Mouse (Mus musculus): ENCODE data around the gene Gramd4. TPM values are rescaled to one million over a fixed set of nuclear protein-coding genes. Genes with fewer than 3 reads are reported as not detected.
"Not testable (repeated sequence)": the region's sequence is repeated elsewhere in the genome, so short reads cannot be mapped to it uniquely, and the experiment has no call there.

Gramd4 gene
- polyA plus RNA-seq, 1 experiment, result 36.2 TPM

GRCm38 (mm10) chr15:86051878-86052478, 5.5 kb upstream of the Gramd4 start:
- no peaks in the 10 kb centered on the region for H3K27me3 ChIP-seq (ENCODE audit: control insufficient read depth, insufficient read depth, insufficient read length)
- TF ChIP-seq CTCF (IDR thresholded peaks at IDR 0.05; ENCODE audit: control insufficient read depth, insufficient read depth, insufficient read length), result no peak
- no peaks in the 10 kb centered on the region for H3K79me3 ChIP-seq (ENCODE audit: low read depth)
- no peaks in the 10 kb centered on the region for H3K36me3 ChIP-seq (ENCODE audit: control insufficient read depth, insufficient read depth)
- H3ac ChIP-seq (ENCODE audit: control insufficient read depth, insufficient read length, low read depth), result no peak overlapping the region
- no peaks in the 10 kb centered on the region for H3K79me2 ChIP-seq (ENCODE audit: control insufficient read depth, insufficient read depth)
- no peak overlapping the region for H3K4me3 ChIP-seq (ENCODE audit: insufficient read depth, poor library complexity, severe bottlenecking)

- Histone ChIP-seq H3K36me3 (ENCODE audit: control insufficient read depth, insufficient read depth) (no peaks in the 10 kb centered on the region), H3K27me3 (ENCODE audit: control insufficient read depth, insufficient read depth, insufficient read length) (no peaks in the 10 kb centered on the region), H3K4me3 (ENCODE audit: insufficient read depth, poor library complexity, severe bottlenecking) (no peak overlapping the region), H3K79me2 (ENCODE audit: control insufficient read depth, insufficient read depth) (peaks cover 9% of the 10 kb centered on the region), H3K79me3 (ENCODE audit: low read depth) (peaks cover 3% of the 10 kb centered on the region), H3ac (ENCODE audit: control insufficient read depth, insufficient read length, low read depth) (no peak overlapping the region)
- peak; percentile 27 for TF ChIP-seq MAX (IDR thresholded peaks at IDR 0.05)
- peak; percentile 5 for TF ChIP-seq MYOD1 (IDR thresholded peaks at IDR 0.05; ENCODE audit: control insufficient read depth, insufficient read length, low read depth)
- no peak for TF ChIP-seq CEBPB (IDR thresholded peaks at IDR 0.05; ENCODE audit: low read depth)
- peak; percentile 79 for TF ChIP-seq CTCF (IDR thresholded peaks at IDR 0.05; ENCODE audit: control insufficient read depth, insufficient read depth, insufficient read length)
These were observed 3.5 kb upstream of the Gramd4 start for GRCm38 (mm10) chr15:86053890-86054536.

GRCm38 (mm10) chr15:86054861-86055260, 2.6 kb upstream of the Gramd4 start:
- not testable (repeated sequence) for H3K27me3 ChIP-seq (ENCODE audit: control insufficient read depth, insufficient read depth, insufficient read length); H3ac ChIP-seq (ENCODE audit: control insufficient read depth, insufficient read length, low read depth)

DNA sequence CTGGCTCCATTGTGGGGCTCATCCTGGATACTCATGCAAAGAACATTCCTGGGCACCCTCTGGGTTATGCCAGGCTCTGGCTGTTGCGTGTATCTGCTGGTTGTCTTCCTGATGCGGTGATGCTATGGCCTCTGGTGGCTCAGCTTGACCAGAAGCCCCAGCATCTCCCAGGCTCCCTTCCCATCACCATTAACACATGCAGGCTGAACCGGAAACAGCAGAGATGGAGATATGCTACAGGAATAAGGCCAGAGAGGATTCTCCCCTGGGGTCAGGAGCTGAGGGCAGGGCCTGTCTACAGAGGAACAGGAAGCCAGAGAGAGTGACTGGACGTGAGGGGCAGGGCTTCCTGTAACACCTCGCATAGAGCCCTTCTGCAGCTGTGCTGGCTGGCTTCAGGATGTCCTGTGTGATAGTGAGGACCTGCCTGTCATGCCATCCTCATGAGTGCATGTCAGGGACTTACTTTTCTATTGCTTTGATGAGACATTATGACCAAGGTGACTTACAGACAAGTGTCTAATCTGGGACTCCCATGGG, 1.2 kb upstream of the Gramd4 start:
- Histone ChIP-seq H3K36me3 (ENCODE audit: control insufficient read depth, insufficient read depth) (peaks cover 1% of the 10 kb centered on the region), H3K79me3 (ENCODE audit: low read depth) (peaks cover 25% of the 10 kb centered on the region), H3K79me2 (ENCODE audit: control insufficient read depth, insufficient read depth) (peaks cover 32% of the 10 kb centered on the region), H3ac (ENCODE audit: control insufficient read depth, insufficient read length, low read depth) (no peak overlapping the region), H3K4me3 (ENCODE audit: insufficient read depth, poor library complexity, severe bottlenecking) (no peak overlapping the region), H3K27me3 (ENCODE audit: control insufficient read depth, insufficient read depth, insufficient read length) (no peaks in the 10 kb centered on the region)
- TF ChIP-seq MYOG (IDR thresholded peaks at IDR 0.05; ENCODE audit: control insufficient read depth, extremely low read depth, insufficient read length) (no peak), USF1 (IDR thresholded peaks at IDR 0.05; ENCODE audit: low read depth) (no peak), MAX (IDR thresholded peaks at IDR 0.05) (no peak), CEBPB (IDR thresholded peaks at IDR 0.05; ENCODE audit: low read depth) (no peak), FOSL1 (IDR thresholded peaks at IDR 0.05; ENCODE audit: insufficient read depth, low read length, poor library complexity, severe bottlenecking) (no peak), MYOD1 (IDR thresholded peaks at IDR 0.05; ENCODE audit: control insufficient read depth, insufficient read length, low read depth) (no peak)

More at GRCm38 (mm10) chr15:86054861-86055260, 2.6 kb upstream of the Gramd4 start:
- not testable (repeated sequence) for H3K4me3 ChIP-seq (ENCODE audit: insufficient read depth, poor library complexity, severe bottlenecking); H3K36me3 ChIP-seq (ENCODE audit: control insufficient read depth, insufficient read depth)
- peaks cover 11% of the 10 kb centered on the region for H3K79me3 ChIP-seq (ENCODE audit: low read depth)
- peaks cover 18% of the 10 kb centered on the region for H3K79me2 ChIP-seq (ENCODE audit: control insufficient read depth, insufficient read depth)

- peaks cover 48% of the 10 kb centered on the region for H3K79me2 ChIP-seq (ENCODE audit: control insufficient read depth, insufficient read depth)
- H3ac ChIP-seq (ENCODE audit: control insufficient read depth, insufficient read length, low read depth), result peak overlapping the region; percentile 99
- TF ChIP-seq MAX (IDR thresholded peaks at IDR 0.05), result no peak
- no peak for TF ChIP-seq MYOG (IDR thresholded peaks at IDR 0.05; ENCODE audit: control insufficient read depth, extremely low read depth, insufficient read length)
- peak; percentile 58 for TF ChIP-seq USF1 (IDR thresholded peaks at IDR 0.05; ENCODE audit: low read depth)
These were observed 413 bp downstream of the Gramd4 start for GRCm38 (mm10) chr15:86057908-86058307.

DNA sequence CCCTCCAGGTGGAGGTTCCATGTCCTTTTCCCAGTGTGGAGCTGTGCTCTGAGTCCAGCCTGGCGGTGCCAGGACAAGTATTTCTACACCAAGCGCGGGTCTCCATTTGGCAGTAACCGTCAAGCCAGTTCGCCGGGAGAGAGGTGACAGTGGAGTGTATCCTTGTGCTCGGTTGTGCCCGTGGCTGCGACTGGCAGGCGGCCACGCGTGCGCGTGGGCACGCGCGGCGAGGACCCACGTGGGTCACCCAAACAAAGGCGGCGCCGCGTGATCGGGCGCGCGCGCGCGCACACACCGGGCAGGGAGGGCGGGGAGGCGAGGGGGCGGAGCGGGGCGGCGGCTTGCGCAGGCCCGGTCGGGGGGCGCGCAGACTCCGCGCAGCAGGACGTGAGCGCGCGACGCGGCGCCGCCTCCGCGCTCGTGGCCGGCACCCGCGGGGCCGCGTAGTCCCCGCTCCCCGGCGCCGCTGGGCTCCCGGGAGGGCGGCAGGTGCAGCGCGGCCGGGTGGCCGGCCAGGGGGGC, 960 bp downstream of the Gramd4 start:
- Histone ChIP-seq H3K4me3 (ENCODE audit: insufficient read depth, poor library complexity, severe bottlenecking) (peak overlapping the region; percentile 84), H3K79me2 (ENCODE audit: control insufficient read depth, insufficient read depth) (peaks cover 54% of the 10 kb centered on the region), H3K36me3 (ENCODE audit: control insufficient read depth, insufficient read depth) (peaks cover 15% of the 10 kb centered on the region), H3K27me3 (ENCODE audit: control insufficient read depth, insufficient read depth, insufficient read length) (no peaks in the 10 kb centered on the region), H3K79me3 (ENCODE audit: low read depth) (peaks cover 47% of the 10 kb centered on the region), H3ac (ENCODE audit: control insufficient read depth, insufficient read length, low read depth) (peak overlapping the region; percentile 99)
- TF ChIP-seq FOSL1 (IDR thresholded peaks at IDR 0.05; ENCODE audit: insufficient read depth, low read length, poor library complexity, severe bottlenecking), result no peak
- peak; percentile 98 for TF ChIP-seq MAX (IDR thresholded peaks at IDR 0.05)
- TF ChIP-seq USF1 (IDR thresholded peaks at IDR 0.05; ENCODE audit: low read depth), result peak; percentile 42

More at GRCm38 (mm10) chr15:86057908-86058307, 413 bp downstream of the Gramd4 start:
- Histone ChIP-seq H3K36me3 (ENCODE audit: control insufficient read depth, insufficient read depth) (peaks cover 9% of the 10 kb centered on the region), H3K27me3 (ENCODE audit: control insufficient read depth, insufficient read depth, insufficient read length) (no peaks in the 10 kb centered on the region), H3K79me3 (ENCODE audit: low read depth) (peaks cover 41% of the 10 kb centered on the region), H3K4me3 (ENCODE audit: insufficient read depth, poor library complexity, severe bottlenecking) (peak overlapping the region; percentile 84)
